In genomic region chr4:154449343-154449742, GRCm38 (mm10) we compare ENCODE assay signal across 8 mouse cellular contexts.
DNase-seq lines count a peak whose midpoint lies in the region; ATAC-seq and TF ChIP-seq lines count a peak whose summit lies in the region.

No protein-coding gene starts in this region.

- no peak for TF ChIP-seq POLR2A in cerebellum, adult 2 months (IDR thresholded peaks at IDR 0.05; ENCODE audit: borderline replicate concordance, insufficient read depth, low read length)
- no peak for TF ChIP-seq POLR2A in brain, embryonic 14.5 days (IDR thresholded peaks at IDR 0.05; ENCODE audit: borderline replicate concordance, extremely low read depth, insufficient read depth, insufficient read length, poor library complexity, severe bottlenecking)
- TF ChIP-seq POLR2A in kidney, adult 2 months (IDR thresholded peaks at IDR 0.05; ENCODE audit: low read depth, low read length), result no peak

- no peaks in the 10 kb centered on the region for H3K36me3 ChIP-seq in kidney, adult 2 months (ENCODE audit: control insufficient read depth, insufficient read depth, low read length)
- peaks cover 8% of the 10 kb centered on the region for H3K36me3 ChIP-seq in limb, embryonic 12.5 days
- no peaks in the 10 kb centered on the region for H3K36me3 ChIP-seq in midbrain, postnatal 0 days (ENCODE audit: insufficient read depth, low read length)

- peak; percentile 7 to 34 for DNase-seq in cerebellum, adult 2 months
- no peak for DNase-seq in cerebellum, adult 9-11 months
- DNase-seq in brain, embryonic 14.5 days (ENCODE audit: low read depth), result peak; percentile 84
- peak; percentile 40 for DNase-seq in gastrocnemius, postnatal 10 days
- peak; percentile 66 for DNase-seq in kidney, adult 2 months
- peak; percentile 72 for DNase-seq in midbrain, postnatal 0 days (ENCODE audit: low spot score)
- no peak for DNase-seq in T-cell, adult 2 months (ENCODE audit: low spot score)

- no peak overlapping the region for H3K9ac ChIP-seq in limb, embryonic 12.5 days (replicated peaks)
- H3K9ac ChIP-seq in midbrain, postnatal 0 days (replicated peaks; ENCODE audit: low read length, poor library complexity, severe bottlenecking), result no peak overlapping the region

- H3K4me1 ChIP-seq in cerebellum, adult 2 months (ENCODE audit: control insufficient read depth, insufficient read depth, low read length), result peaks cover 7% of the 10 kb centered on the region
- peaks cover 9% of the 10 kb centered on the region; the same call in 1 of the 2 replicates for H3K4me1 ChIP-seq in kidney, adult 2 months (ENCODE audit: control insufficient read depth, insufficient read depth, low read length)
- H3K4me1 ChIP-seq in limb, embryonic 12.5 days (replicated peaks), result peaks cover 66% of the 10 kb centered on the region
- H3K4me1 ChIP-seq in midbrain, postnatal 0 days (ENCODE audit: insufficient read depth, low read length), result no peaks in the 10 kb centered on the region

- H3K27ac ChIP-seq in cerebellum, adult 2 months (ENCODE audit: insufficient read depth, low read length), result no peak overlapping the region
- H3K27ac ChIP-seq in kidney, adult 2 months (ENCODE audit: insufficient read depth, low read depth, low read length), result peak overlapping the region; percentile 72
- H3K27ac ChIP-seq in limb, embryonic 12.5 days, result no peak overlapping the region
- no peak overlapping the region for H3K27ac ChIP-seq in midbrain, postnatal 0 days (ENCODE audit: low read depth, low read length)

- no peak overlapping the region for H3K4me2 ChIP-seq in limb, embryonic 12.5 days
- H3K4me2 ChIP-seq in midbrain, postnatal 0 days (ENCODE audit: low read depth, low read length, poor library complexity, severe bottlenecking), result no peak overlapping the region

- WGBS in cerebellum, adult 2 months, result 68% methylated on average over 3 of the region's 3 CpGs
- WGBS in kidney, adult 2 months, result 28% methylated on average over 3 of the region's 3 CpGs
- WGBS in limb, embryonic 12.5 days, result 19% methylated on average over 3 of the region's 3 CpGs
- WGBS in midbrain, postnatal 0 days, result 7% methylated on average over 3 of the region's 3 CpGs

- no peak overlapping the region for H3K4me3 ChIP-seq in cerebellum, adult 2 months (replicated peaks; ENCODE audit: insufficient read depth, low read depth, low read length)
- no peak overlapping the region for H3K4me3 ChIP-seq in kidney, adult 2 months (ENCODE audit: insufficient read depth, low read depth, low read length)
- H3K4me3 ChIP-seq in limb, embryonic 12.5 days (replicated peaks), result no peak overlapping the region
- no peak overlapping the region for H3K4me3 ChIP-seq in midbrain, postnatal 0 days (ENCODE audit: low read depth, low read length)

- no peaks in the 10 kb centered on the region for H3K9me3 ChIP-seq in limb, embryonic 12.5 days
- no peaks in the 10 kb centered on the region for H3K9me3 ChIP-seq in midbrain, postnatal 0 days (ENCODE audit: low read length)

- 0 out of 2 replicates have a peak, but pooled peaks cover 1% of the 10 kb centered on the region for H3K27me3 ChIP-seq in cerebellum, adult 2 months (ENCODE audit: control insufficient read depth, insufficient read depth, low read length)
- no peaks in the 10 kb centered on the region for H3K27me3 ChIP-seq in kidney, adult 2 months (replicated peaks; ENCODE audit: control insufficient read depth, insufficient read depth, low read length)
- peaks cover 13% of the 10 kb centered on the region; the same call in 1 of the 2 replicates for H3K27me3 ChIP-seq in limb, embryonic 12.5 days
- 0 out of 2 replicates have a peak, but pooled peaks cover 4% of the 10 kb centered on the region for H3K27me3 ChIP-seq in midbrain, postnatal 0 days (ENCODE audit: insufficient read depth, low read length)

- peak; percentile 46; the same call in 1 of the 2 replicates for TF ChIP-seq CTCF in cerebellum, adult 2 months (IDR thresholded peaks at IDR 0.05; ENCODE audit: borderline replicate concordance, insufficient read depth, low read depth, low read length)
- TF ChIP-seq CTCF in brain, embryonic 14.5 days (IDR thresholded peaks at IDR 0.05; ENCODE audit: borderline replicate concordance, extremely low read depth, insufficient read depth, insufficient read length), result peak; percentile 76; the same call in 1 of the 2 replicates
- peak; percentile 71 for TF ChIP-seq CTCF in kidney, adult 2 months (conservative IDR thresholded peaks at IDR 0.05; ENCODE audit: insufficient read depth, insufficient read length, low read depth, low read length)
- TF ChIP-seq CTCF in midbrain, postnatal 0 days (IDR thresholded peaks at IDR 0.05), result peak; percentile 73

- ATAC-seq in limb, embryonic 12.5 days (ENCODE audit: insufficient number of reproducible peaks, insufficient read depth, low FRiP score, low TSS enrichment, low read depth), result peak; percentile 22; the same call in 1 of the 2 replicates
- peak; percentile 31; the same call in 1 of the 2 replicates for ATAC-seq in midbrain, postnatal 0 days (ENCODE audit: low FRiP score)

Comparison
In these comparisons a context has a peak if more than half of its experiments do, and no peak if none do; other contexts are left out.
1. DNase-seq: peak in cerebellum, adult 2 months (2 of 2), brain, embryonic 14.5 days (single experiment), gastrocnemius, postnatal 10 days (single experiment), kidney, adult 2 months (single experiment) and midbrain, postnatal 0 days (single experiment); none in cerebellum, adult 9-11 months (single experiment) and T-cell, adult 2 months (single experiment).
2. Peak in every context shown above with its lines, with median percentiles within 50 percentile points of each other: CTCF ChIP-seq.